Mouse (Mus musculus) WW6 (cell line): Measurements from ENCODE around the gene Piezo1.
A peak's percentile ranks its signal among the peaks of the same experiment; 100 is the strongest.

ENCODE experiments used
- DNase-seq: peaks from one replicate; pipeline ENCODE4 v3.0.0-alpha.2; 2013; ENCODE audit warnings: low read depth, low spot score

The Piezo1 gene

DNA sequence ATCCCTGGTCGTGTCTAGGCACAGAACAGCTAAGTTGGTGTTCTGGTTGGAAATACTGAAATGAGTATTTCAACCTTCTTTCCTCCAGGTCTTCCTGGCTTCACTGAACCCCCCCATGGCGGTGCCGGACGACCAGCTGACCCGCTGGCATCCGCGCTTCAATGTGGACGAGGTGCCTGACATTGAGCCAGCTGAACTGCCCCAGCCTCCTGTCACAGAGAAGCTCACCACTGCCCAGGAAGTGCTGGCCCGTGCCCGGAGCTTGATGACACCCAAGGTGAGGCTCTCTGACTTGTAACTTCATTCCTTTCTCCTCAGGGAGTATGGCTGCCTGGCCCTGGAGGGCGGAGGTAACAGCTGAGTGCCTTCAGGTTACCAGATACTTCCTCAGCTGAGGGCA lies 20.0 kb upstream of the Piezo1 start:
- DNase-seq, result no peak

DNA sequence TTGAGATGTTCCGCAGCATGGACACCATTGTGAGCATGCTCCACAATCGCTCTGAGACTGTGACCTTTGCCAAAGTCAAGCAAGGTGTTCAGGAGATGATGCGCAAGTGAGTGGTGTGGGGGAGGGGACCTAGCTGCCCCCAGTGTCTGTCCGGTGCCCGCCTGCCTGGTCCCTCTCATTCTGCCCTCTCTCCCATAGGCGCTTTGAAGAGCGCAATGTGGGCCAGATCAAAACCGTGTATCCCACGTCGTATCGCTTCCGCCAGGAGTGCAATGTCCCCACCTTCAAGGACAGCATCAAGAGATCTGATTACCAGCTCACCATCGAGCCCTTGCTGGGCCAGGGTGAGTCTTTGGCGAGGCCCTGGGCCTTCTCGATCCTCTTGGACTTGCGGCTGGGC lies 18.9 kb upstream of the Piezo1 start:
- no peak for DNase-seq

DNA sequence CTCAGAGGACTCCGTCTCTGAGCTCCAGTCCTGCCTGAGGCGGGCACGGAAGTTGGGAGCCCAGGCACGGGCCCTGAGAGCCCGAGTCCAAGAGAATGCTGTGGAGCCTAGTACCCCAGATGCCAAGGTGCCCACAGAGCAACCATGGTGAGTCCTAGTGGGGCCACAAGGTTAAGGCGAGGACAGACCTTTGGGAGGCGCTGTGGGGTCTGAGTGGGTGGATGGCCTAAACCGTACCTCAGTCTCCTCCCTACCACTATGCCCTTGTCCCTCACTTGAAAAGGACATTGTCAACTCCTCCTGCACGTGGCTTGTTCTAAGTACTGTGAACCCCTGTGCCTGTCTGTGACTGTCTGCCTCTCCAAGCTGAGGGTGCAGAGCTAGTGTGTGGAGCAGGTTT lies 18.2 kb upstream of the Piezo1 start:
- no peak for DNase-seq

DNA sequence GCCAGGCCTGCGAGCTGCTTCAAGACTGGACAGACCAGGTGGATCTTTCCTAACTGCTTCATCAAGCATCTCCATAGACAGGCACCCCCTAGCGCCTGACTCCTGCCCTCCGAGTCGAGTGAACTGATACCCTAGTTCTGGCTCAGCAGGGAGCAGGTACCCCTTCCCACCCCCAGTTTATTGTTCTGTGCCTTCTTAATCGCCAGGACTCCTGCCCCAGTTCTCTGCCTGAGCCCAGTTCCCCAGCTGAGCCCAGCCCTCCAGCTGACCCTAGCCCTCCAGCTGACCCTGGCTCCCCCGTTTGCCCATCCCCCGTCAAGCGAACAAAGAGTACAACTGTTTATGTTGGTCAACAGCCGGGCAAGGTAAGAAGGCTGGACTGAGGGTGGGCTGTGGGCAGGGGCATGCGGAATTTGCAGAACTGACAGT lies 17.8 kb upstream of the Piezo1 start:
- DNase-seq, result no peak

DNA sequence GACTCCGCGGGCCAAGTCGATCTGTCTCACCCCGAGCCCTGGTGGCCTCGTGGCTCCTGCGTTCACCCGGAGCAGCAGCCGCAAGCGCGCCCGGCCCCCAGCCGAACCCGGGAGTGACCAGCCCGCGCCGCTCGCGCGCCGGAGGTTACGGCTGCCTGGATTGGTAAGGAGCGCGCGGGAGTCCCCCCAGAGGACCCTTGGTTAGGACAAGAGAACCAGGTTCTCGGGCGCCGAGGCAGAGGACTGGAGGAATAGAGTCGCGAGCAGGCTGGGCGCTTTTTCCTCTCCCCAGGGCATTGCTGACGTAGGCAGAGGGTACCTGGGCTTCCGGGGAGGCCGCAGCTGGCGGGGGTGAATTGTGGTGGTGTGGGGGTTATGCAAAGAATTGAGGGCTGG lies 17.0 kb upstream of the Piezo1 start:
- DNase-seq, result no peak

DNA sequence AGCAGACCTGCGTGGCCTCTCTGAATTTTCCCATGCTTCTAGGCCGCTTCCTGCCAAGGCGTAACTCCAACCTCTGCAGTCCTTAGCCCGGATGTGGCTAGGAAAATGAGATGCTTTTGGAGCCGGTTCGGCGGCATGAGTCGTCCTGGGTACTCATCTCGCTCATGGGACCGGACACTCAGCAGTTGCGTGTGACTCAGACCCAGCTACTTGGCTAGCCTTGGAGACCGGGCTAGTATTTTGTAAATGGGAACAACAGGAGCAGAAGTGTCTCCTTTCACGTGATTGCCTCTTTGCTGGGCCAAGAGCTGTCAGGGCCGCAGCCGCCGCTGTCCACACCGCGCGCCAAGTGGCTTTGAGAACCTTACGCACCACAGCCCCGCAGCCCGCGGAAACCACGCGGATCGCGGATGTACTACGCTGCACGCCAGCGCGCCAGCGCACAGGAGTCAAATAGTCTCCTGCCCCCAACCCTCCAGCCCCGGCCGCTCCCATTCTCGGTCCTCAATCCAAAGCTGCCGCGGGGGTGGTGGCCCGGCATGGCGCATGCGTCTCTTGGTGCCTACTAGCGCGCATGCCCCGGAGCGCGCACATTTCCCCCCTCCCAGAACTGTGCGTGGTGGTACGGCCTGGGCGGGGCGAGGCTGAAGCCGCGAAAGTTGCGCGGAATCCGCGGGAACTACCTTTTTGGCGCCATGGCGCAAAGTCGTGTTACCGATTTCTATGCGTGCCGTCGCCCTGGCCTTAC lies 16.4 kb upstream of the Piezo1 start, which contains the start of gene Cdt1:
TSS of gene Cdt1 (plus strand) at position 655 of the 748 bp plus-strand sequence.
- DNase-seq, result peak; percentile 97

DNA sequence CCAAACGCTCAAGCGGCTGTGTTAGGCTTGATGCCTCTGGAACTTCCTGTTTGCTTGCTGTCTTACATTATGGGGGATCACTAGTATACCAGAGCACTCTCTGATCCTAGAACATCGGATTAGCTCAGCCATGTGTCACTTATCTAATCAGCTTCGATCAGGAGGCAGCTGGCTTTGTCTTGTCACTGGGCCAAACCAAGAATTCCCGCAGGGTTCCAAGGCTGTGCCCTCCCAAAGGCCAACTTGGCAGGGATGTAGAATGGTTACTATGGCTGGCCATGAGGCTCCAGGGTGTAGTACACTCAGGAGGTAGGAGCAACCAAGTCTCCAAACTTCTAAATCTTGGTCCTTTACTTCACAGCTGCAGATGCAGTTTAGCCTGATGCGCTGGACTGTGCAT lies 15.6 kb upstream of the Piezo1 start:
- no peak for DNase-seq

DNA sequence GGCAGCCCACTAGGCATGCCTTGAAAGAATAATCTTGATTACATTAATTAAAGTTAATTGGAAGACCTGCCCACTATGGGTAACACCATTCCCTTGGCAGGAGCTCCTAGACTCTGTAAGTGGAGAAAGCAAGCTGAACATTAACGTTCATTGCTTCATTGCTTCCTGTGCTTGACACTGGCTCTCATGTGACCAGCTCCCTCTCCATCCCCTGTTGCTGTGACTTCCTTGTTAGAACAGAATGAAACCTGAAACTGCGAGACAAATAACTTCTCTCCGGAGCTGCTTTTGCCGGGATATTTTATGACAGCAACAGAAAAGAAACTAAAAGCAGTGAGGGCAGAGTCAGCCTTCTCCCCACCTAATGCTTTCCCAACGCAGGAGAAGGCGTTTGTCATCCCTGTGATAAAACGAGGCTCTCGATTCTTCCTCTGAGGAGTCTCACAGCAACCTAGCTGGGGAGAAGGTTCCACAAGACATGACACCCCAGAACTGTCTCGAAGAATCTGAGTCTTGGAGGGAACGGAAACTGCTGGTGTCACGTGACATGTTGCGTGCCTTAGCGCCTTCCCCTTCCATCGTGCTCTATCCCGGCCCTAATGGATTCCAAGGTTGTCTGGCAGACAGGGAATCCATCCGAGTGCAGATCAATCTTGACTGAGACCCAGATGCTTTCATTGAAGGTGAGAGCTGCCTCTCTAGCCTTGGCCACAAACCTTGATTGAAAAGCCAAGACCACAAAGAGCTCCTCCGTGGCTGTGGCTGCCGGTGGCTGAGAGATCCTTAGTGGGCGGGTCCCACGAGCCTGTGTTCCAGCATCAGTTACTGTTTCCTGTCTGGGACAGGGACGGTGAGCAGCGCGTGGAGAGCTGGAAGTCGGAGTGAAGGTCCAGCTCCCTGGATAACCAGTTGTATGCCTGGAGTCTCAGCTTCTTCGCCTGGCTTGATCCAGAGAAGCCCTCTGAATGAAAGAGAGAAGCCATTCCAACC lies 13.5 kb upstream of the Piezo1 start:
- no peak for DNase-seq

DNA sequence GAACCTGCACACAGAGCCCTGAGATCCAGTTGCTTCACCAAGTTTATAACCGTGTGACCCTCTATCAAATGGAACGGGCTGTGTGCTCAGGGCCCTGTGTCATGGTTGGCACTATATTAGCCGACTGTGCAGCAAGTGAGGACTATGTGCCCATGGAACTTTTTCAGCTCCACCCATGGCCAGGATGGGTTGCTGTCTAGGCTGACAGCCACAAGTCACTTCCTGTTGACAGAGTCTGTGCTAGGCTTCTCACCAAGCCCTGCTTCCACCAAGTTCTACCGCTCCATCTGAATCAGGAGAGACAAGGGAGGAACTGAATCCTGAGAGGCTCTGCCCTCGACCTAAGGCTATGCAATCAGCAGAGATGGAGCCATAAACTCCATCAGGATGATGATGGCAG lies 10.1 kb upstream of the Piezo1 start:
- no peak for DNase-seq

DNA sequence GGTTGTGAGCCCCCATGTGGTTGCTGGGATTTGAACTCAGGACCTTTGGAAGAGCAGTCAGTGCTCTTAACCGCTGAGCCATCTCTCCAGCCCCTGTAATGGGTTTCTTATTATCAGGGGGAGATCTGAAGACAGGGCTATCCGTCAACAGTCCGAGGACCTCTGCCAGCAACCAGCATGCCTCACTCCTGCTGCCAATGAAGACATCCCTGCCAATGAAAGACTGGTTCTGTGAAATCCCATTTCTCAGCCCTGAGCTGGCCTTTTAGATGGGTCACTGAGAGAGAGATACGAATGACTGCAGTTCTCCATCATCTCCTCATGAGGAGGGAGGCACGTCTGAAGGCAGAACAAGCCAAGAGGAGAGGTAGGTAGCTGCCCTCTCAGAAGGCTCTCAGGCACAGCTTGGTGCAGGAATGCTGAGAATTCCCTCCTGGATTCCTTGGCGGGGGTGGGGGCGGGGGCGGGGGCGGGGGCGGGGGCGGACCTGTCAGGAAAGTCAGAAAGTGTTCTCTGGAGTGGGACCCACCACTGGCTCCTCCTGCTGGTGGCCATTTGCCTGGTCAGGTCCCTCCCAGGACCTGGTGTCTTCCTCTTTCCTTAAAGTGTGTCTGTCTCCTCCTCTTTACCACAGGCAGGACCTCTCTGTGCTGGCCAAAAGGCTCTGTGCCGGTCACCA lies 7.7 kb upstream of the Piezo1 start:
- no peak for DNase-seq

DNA sequence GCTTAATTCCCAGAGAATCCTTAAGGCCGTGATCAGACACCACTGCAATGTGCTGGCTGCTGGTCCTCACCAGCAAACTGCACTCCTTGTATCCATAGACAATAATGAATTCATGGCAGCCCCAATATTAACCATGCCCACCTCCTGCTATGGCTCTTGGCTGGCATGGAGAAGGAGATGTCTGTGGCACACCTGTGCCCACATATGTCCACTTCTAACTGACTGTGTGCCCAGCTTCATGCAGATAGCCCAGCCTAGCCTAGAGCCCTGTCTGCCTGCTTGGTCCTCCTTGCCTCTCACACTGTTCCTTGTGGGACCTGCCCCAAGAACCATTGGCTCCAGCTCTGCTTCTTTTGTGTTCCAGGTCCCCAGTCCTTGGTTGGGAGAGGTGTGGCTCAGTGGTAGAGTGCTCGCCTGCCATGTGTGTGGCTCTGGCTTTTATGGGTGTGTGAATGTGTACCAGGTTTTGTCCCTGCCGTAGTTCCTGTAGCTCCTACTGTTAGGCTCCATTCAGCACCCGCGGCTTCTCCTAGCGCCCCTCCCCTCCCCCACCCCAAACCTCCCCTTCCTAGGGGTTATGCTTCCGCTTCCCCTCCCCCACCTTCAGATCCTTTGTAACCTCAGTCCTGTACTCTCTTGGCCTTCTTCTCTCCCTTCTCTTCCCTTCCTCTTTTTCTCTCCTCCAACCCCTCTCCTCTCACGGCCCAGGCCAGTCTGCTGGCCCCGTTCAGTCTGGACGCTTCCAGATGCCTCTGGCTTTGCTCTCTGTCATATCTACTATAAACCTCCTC lies 6.3 kb upstream of the Piezo1 start:
- no peak for DNase-seq

DNA sequence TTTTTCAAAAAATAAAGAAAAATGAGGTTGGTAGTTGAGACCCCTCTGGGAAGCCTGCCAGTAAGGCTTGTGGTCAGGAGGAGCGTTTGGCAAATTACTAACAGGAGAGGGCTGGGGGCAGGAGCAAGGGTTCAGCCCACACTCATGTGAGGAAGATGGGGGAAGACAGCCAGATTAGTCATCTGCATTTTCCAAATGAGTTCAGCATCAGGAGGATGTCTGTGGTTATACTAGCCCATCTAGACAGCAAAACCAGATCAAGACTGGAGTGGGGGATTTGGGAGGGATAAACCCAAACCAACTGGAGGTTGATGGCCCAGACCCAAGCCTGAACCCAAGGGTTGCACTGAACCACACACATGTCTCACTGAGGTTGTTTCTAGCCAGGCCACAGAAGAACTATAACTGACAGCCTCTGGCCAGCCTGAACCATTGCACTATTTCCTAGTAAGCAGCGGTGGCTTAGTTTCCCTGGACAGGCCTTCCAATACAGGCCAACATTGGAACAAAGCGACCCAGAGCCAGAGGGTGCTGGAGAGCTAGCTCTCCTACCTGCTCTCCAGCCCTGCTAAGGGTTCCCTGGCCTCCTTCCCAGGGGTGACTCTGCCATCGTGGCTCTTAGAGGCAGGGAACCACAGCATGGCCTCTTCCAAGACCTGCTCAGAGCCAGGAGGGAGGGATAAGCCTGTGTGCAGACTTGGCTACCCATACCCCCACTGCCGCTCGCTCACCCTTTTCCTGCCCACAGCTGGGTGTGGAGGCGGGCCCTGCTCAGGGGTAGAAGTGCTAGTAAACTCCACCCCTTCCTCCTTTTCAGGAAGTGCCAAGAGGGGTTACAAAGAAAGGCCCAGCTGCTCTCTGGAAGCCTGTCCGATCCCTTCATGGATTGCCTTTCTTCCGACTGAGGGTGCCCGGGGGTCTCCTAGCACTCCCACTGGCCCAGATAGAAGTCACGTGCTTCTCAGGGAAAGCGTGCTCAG lies 5.2 kb upstream of the Piezo1 start:
- DNase-seq, result no peak

DNA sequence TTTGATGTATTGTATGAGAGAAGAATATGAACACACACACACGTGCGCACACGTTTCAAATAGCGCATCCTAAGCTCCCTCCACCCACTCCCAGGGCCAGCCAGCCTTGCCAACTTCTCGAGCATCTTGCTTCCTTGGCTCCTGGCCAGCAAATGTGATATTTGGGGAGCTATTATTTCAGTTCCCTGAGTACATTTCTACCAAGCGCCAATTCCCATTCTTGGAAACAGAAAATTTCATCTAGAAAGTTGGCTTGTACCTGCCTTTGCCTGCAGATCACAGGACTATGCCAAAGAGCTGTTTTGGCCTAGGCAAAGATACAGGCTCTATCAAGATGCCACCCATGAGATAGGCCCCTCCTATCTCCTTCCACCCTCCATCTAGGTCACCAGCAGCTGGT lies 3.7 kb upstream of the Piezo1 start:
- no peak for DNase-seq

DNA sequence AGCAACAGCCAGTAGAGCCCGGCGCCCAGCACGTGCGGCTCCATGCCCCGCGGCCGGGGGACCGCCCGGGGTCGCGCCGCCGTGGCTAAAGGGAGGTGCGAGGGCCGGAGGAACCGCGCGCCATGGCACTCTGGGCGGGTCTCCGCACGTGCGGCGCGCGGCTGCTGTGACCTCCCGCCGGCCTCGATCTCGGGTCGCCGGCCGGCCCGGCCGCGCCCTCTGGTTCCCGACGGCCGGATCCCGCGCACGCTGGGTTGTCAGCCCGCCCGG lies 199 bp downstream of the Piezo1 start:
- DNase-seq, result no peak

DNA sequence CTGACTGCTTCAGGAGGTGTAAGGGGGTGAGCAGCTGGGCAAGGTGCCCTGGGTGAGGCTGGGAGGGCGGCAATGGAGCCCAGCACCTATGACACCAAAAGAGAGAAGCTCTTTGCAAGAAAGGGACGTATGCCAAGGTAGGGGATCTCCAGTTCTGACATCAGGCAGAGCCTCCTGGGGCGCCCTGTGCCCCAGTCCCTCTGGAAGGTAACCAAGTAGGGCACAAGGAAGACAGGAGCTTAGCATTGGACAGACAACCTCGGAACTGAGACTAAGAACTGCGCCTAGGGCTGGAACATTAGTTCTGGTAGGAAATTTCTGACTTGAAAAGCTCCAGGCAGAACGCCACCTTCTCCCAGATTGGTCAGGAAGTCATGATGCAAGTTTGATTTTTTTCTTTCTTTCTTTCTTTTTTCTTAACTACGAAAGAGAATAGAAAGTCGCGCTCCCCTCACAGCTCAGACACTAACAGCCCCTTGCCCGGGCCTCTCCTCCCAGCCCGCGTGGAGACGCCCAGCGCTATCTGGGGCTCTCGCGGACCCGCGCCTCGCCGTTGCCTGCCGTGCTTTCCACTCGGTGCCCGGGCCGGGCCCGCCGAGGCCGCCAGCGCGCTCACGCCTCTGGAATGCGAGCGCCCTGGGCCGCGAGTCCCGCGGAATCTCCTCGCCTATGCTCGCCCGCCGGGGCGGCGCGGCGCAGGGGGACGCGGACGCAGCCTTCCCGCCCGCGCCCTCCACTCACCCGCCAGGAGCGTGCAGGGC lies 715 bp downstream of the Piezo1 start:
- no peak for DNase-seq

DNA sequence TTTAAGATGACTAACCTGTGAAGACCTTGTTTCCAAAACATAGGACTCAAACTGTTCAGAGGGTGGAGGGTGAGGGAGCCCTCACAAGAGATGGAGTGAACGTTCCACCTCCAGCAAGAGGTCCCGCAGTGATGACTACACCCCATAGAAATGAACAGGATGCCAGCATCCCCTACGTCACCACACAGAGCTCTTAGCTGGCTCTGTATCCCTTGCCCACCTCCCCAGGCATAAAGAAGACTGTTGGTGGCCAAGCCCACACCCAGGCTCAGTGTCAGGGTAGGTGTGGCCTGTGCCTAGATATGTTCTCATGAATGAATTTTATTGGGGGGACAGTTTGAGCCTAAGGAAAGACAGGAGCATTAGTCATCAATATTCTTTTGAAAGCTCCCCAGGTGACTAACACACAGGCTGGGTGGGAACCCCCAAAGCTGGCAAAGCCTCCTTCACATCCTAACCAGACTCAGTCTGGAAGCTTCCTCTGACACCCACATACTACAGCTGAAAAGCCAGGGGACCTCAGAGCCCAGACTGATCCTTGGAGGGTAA lies 2.2 kb downstream of the Piezo1 start:
- DNase-seq, result no peak

DNA sequence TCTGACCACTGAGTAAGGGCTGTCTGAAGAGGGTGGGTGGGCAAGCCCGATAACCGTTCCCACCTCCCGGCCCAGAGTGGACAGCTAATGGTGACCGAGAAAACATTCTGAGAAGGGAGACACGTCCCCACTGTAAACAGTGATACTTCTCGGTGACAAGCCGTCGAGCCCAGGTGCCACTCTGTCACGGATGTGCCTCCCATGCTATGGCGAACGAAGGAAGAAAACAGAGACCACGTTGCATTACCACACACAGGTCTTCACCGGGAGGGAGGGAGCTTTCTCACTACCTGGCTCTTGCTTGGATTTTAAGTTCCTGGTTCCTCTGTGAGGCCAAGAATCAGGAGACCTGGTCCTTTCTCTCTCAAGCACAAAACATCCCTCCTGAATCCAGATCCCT lies 2.8 kb downstream of the Piezo1 start:
- no peak for DNase-seq

DNA sequence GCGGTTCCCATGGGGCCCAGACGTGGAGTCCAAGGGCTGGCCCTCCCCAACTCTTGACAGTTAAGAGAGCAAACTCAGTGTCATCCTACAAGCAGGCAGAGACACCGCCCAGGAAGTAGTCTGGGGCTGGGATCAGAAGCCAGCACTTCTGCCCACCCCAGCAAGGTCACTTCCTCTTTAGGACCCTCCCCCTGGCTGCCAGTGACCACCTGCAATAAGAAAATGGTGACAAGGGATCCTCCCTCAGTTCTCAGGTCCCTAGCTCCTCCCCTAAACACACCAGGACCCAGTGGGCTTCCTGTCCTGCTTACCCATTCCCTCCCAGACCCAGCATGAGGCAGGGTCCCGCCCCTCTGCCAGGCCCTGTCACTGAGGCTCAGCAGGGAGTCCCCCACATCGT lies 3.3 kb downstream of the Piezo1 start:
- no peak for DNase-seq

DNA sequence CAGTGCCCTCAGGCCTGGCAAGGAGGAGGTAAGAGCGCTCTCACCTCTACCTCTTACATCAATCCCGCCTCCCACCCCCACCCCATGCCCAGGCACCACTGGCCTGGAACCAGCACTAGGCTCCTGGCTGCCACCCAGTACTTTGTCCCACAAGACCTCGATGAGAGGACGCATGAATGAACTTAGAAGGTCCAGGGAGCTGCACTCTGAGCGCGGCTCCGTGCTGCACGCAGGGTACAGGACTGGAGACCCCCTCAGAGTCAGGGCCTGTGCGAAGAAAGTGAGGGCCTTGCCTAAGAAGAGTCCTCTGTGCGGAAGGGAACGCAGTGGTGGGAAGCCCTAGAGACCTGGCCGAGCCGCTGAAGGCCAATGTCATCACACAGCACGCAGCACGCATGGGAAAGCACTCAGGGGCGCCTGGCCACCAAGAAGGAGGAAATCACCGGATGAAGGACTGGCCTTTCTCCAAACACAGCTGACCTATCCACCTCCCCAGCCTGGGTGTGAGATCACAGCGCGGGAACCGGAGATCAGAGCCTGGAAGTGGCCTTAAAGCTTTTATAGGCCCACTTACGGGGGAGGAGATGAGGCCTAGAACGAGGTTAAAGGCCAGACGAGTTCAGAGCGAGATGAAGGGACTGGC lies 4.2 kb downstream of the Piezo1 start:
- DNase-seq, result no peak
